Mouse (Mus musculus) hindbrain, embryonic 13.5 days (tissue): Measurements from ENCODE around the gene Fktn. TPM values are rescaled to one million over a fixed set of nuclear protein-coding genes. Genes with fewer than 3 reads are reported as not detected.
"Not testable (repeated sequence)": the region's sequence is repeated elsewhere in the genome, so short reads cannot be mapped to it uniquely, and the experiment has no call there.

Experiments used
- ATAC-seq: fragments of 200-750 bp; cut with Nextera tagmentation; 2 replicates; pipeline ENCODE4 v1.8.0; 2017; ENCODE audit warnings: moderate TSS enrichment; ENCODE audit not compliant: low FRiP score
- H3K27ac ChIP-seq: fragments of 300-500 bp; sonication (generic); 2 replicates; pipeline ENCODE4 v1.5.1; 2015; ENCODE audit warnings: inconsistent platforms, mild to moderate bottlenecking, moderate library complexity
- H3K27me3 ChIP-seq: fragments of 300-500 bp; sonication (generic); 2 replicates; pipeline ENCODE4 v1.6.1; 2015; ENCODE audit warnings: mild to moderate bottlenecking, inconsistent platforms
- H3K36me3 ChIP-seq: fragments of 300-500 bp; sonication (generic); 2 replicates; pipeline ENCODE4 v1.6.1; 2015; ENCODE audit warnings: mild to moderate bottlenecking, inconsistent platforms
- H3K4me1 ChIP-seq: fragments of 300-500 bp; sonication (generic); replicated peaks from 2 replicates; pipeline ENCODE4 v1.6.1; 2015; ENCODE audit warnings: inconsistent platforms
- H3K4me2 ChIP-seq: fragments of 300-500 bp; sonication (generic); 2 replicates; pipeline ENCODE4 v1.6.1; 2015; ENCODE audit warnings: inconsistent platforms, mild to moderate bottlenecking, moderate library complexity
- H3K4me3 ChIP-seq: fragments of 300-500 bp; sonication (generic); 2 replicates; pipeline ENCODE4 v1.5.1; 2015; ENCODE audit warnings: mild to moderate bottlenecking, inconsistent platforms
- H3K9ac ChIP-seq: fragments of 300-500 bp; sonication (generic); 2 replicates; pipeline ENCODE4 v1.6.1; 2015; ENCODE audit warnings: mild to moderate bottlenecking, inconsistent platforms
- H3K9me3 ChIP-seq: fragments of 300-500 bp; sonication (generic); 2 replicates; pipeline ENCODE4 v1.6.1; 2016; ENCODE audit warnings: inconsistent platforms
- WGBS: fragments of 180-500 bp; shearing (Covaris S2); methylation state at CpG from one replicate; pipeline ENCODE4 v1.1.7; 2015; 5-methylcytosine and 5-hydroxymethylcytosine counted together
- polyA plus RNA-seq: library from polyadenylated mRNA; unstranded; fragments of >200 nt; fragmentation: Nextera tagmentation; extraction: Ambion mirVana; gene quantifications from 2 replicates; pipeline ENCODE4 v1.2.1, GENCODE M21; 2015

Gene Fktn
- polyA plus RNA-seq, result 20.9 and 22.3 TPM in 2 replicates

- Histone ChIP-seq H3K36me3 (no peaks in the 10 kb centered on the region; the same call in 1 of the 2 replicates), H3K27me3 (no peaks in the 10 kb centered on the region), H3K9ac (peak within 1 kb of the TSS; percentile 93), H3K4me3 (peak within 1 kb of the TSS; percentile 80), H3K4me1 (peaks cover 17% of the 10 kb centered on the region), H3K4me2 (peak within 1 kb of the TSS; percentile 84), H3K27ac (peak within 1 kb of the TSS; percentile 93), H3K9me3 (no peaks in the 10 kb centered on the region)
- peak; percentile 87 for ATAC-seq
- WGBS, result 12% methylated on average over 7 of the region's 7 CpGs
Measured at GRCm38 (mm10) chr4:53713704-53714050, at the start of gene Fktn. Gene Fktn, plus strand, starts transcription at chr4:53713998.

GRCm38 (mm10) chr4:53682092-53682491 is 31.7 kb upstream of the Fktn start:
- no peaks in the 10 kb centered on the region for H3K9me3 ChIP-seq
- no peaks in the 10 kb centered on the region for H3K4me1 ChIP-seq
- peaks cover 41% of the 10 kb centered on the region for H3K36me3 ChIP-seq
- no peak overlapping the region for H3K9ac ChIP-seq
- H3K27ac ChIP-seq, result no peak overlapping the region
- no peak overlapping the region for H3K4me2 ChIP-seq
- no peak overlapping the region for H3K4me3 ChIP-seq
- ATAC-seq, result no peak
- 87% methylated on average over 8 of the region's 8 CpGs for WGBS
- no peaks in the 10 kb centered on the region for H3K27me3 ChIP-seq

GRCm38 (mm10) chr4:53688965-53689364 is 24.8 kb upstream of the Fktn start:
- no peak overlapping the region for H3K4me2 ChIP-seq
- peaks cover 16% of the 10 kb centered on the region for H3K36me3 ChIP-seq
- no peaks in the 10 kb centered on the region for H3K9me3 ChIP-seq
- WGBS, result 91% methylated on average over 4 of the region's 4 CpGs
- no peaks in the 10 kb centered on the region for H3K4me1 ChIP-seq
- no peak overlapping the region for H3K27ac ChIP-seq
- H3K27me3 ChIP-seq, result no peaks in the 10 kb centered on the region
- no peak overlapping the region for H3K9ac ChIP-seq
- no peak for ATAC-seq
- H3K4me3 ChIP-seq, result no peak overlapping the region

- 73% methylated on average over 1 of the region's 1 CpGs for WGBS
- peaks cover 27% of the 10 kb centered on the region for H3K36me3 ChIP-seq
- no peaks in the 10 kb centered on the region for H3K27me3 ChIP-seq
- ATAC-seq, result no peak
- no peaks in the 10 kb centered on the region for H3K4me1 ChIP-seq
- H3K4me2 ChIP-seq, result no peak overlapping the region
- no peak overlapping the region for H3K4me3 ChIP-seq
- H3K27ac ChIP-seq, result no peak overlapping the region
- no peaks in the 10 kb centered on the region for H3K9me3 ChIP-seq
- no peak overlapping the region for H3K9ac ChIP-seq
Measured at GRCm38 (mm10) chr4:53691418-53691817, 22.4 kb upstream of the Fktn start.

GRCm38 (mm10) chr4:53709166-53709565 is 4.6 kb upstream of the Fktn start:
- H3K27ac ChIP-seq, H3K4me2 ChIP-seq, H3K36me3 ChIP-seq, H3K4me3 ChIP-seq, ATAC-seq, H3K9me3 ChIP-seq, H3K4me1 ChIP-seq, H3K27me3 ChIP-seq, H3K9ac ChIP-seq: not testable (repeated sequence)

GRCm38 (mm10) chr4:53710021-53710420 is 3.8 kb upstream of the Fktn start:
- H3K27me3 ChIP-seq, result no peaks in the 10 kb centered on the region
- no peaks in the 10 kb centered on the region for H3K9me3 ChIP-seq
- 95% methylated on average over 2 of the region's 2 CpGs for WGBS

GRCm38 (mm10) chr4:53710555-53711328 is 3.1 kb upstream of the Fktn start:
- Histone ChIP-seq H3K9ac (no peak overlapping the region), H3K36me3 (no peaks in the 10 kb centered on the region), H3K4me2 (no peak overlapping the region), H3K27me3 (no peaks in the 10 kb centered on the region), H3K4me3 (no peak overlapping the region), H3K27ac (no peak overlapping the region), H3K4me1 (peaks cover 11% of the 10 kb centered on the region), H3K9me3 (no peaks in the 10 kb centered on the region)
- 92% methylated on average over 6 of the region's 6 CpGs for WGBS
- no peak for ATAC-seq

More at GRCm38 (mm10) chr4:53710021-53710420, 3.8 kb upstream of the Fktn start:
- Histone ChIP-seq H3K4me2 (no peak overlapping the region), H3K27ac (no peak overlapping the region), H3K9ac (no peak overlapping the region), H3K4me1 (peaks cover 4% of the 10 kb centered on the region), H3K4me3 (no peak overlapping the region), H3K36me3 (no peaks in the 10 kb centered on the region)
- ATAC-seq, result no peak

- WGBS, result 10% methylated on average over 58 of the region's 58 CpGs
- H3K4me2 ChIP-seq, result peak overlapping the region; percentile 84
- H3K27me3 ChIP-seq, result no peaks in the 10 kb centered on the region
- H3K27ac ChIP-seq, result peak overlapping the region; percentile 93
- H3K36me3 ChIP-seq, result no peaks in the 10 kb centered on the region; the same call in 1 of the 2 replicates
- H3K9me3 ChIP-seq, result no peaks in the 10 kb centered on the region
- peaks cover 17% of the 10 kb centered on the region for H3K4me1 ChIP-seq
- peak; percentile 94 for ATAC-seq
- peak overlapping the region; percentile 93 for H3K9ac ChIP-seq
- peak overlapping the region; percentile 80 for H3K4me3 ChIP-seq
Measured at GRCm38 (mm10) chr4:53714051-53714814, 435 bp downstream of the Fktn start.

GRCm38 (mm10) chr4:53715977-53716376 is 2.2 kb downstream of the Fktn start:
- no peak overlapping the region for H3K4me3 ChIP-seq
- no peak for ATAC-seq
- H3K9ac ChIP-seq, result no peak overlapping the region
- no peaks in the 10 kb centered on the region for H3K27me3 ChIP-seq
- no peak overlapping the region for H3K4me2 ChIP-seq
- H3K27ac ChIP-seq, result no peak overlapping the region
- H3K36me3 ChIP-seq, result peaks cover 2% of the 10 kb centered on the region
- H3K4me1 ChIP-seq, result peaks cover 17% of the 10 kb centered on the region
- no peaks in the 10 kb centered on the region for H3K9me3 ChIP-seq

GRCm38 (mm10) chr4:53717546-53717945 is 3.7 kb downstream of the Fktn start:
- Histone ChIP-seq H3K4me1 (peaks cover 17% of the 10 kb centered on the region), H3K4me2 (no peak overlapping the region), H3K9me3 (no peaks in the 10 kb centered on the region), H3K9ac (no peak overlapping the region), H3K27me3 (no peaks in the 10 kb centered on the region), H3K4me3 (no peak overlapping the region), H3K27ac (no peak overlapping the region), H3K36me3 (peaks cover 14% of the 10 kb centered on the region)
- 88% methylated on average over 4 of the region's 4 CpGs for WGBS
- no peak for ATAC-seq

- 88% methylated on average over 5 of the region's 5 CpGs for WGBS
- Histone ChIP-seq H3K36me3 (peaks cover 14% of the 10 kb centered on the region), H3K9me3 (no peaks in the 10 kb centered on the region), H3K4me3 (no peak overlapping the region), H3K27me3 (no peaks in the 10 kb centered on the region), H3K27ac (no peak overlapping the region), H3K9ac (no peak overlapping the region), H3K4me1 (peaks cover 17% of the 10 kb centered on the region), H3K4me2 (no peak overlapping the region)
- ATAC-seq, result no peak
Measured at GRCm38 (mm10) chr4:53718261-53718660, 4.5 kb downstream of the Fktn start.

- Histone ChIP-seq H3K27ac (no peak overlapping the region), H3K36me3 (peaks cover 39% of the 10 kb centered on the region), H3K27me3 (no peaks in the 10 kb centered on the region), H3K9me3 (no peaks in the 10 kb centered on the region), H3K4me1 (no peaks in the 10 kb centered on the region), H3K4me3 (no peak overlapping the region), H3K9ac (no peak overlapping the region), H3K4me2 (no peak overlapping the region)
- WGBS, result 84% methylated on average over 4 of the region's 4 CpGs
- no peak for ATAC-seq
Measured at GRCm38 (mm10) chr4:53722506-53722905, 8.7 kb downstream of the Fktn start.
